Mouse (Mus musculus): ENCODE measurements around the gene Fam129c.
A peak's percentile ranks its signal among the peaks of the same experiment; 100 is the strongest.

Gene Fam129c

DNA sequence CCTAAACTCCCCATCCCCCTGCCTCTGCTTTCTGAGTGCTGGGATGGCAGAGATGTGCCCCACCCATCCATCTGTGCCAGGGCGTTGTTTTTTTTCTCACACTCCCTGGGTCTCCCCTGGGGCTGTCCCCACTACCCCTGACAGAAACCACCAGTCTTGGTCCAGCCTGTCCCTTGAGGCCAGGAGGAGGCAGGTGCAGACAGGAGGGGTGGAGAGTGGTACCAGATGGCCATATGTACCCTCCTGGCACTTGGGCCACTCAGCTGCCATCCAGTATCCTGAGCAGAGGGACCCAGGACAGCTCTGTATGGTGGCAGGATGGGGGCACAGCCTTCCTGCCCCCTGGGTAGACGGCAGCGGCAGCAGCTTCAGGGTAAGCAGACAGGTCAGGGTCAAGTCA lies at the start of gene Fam129c:
Gene Fam129c (plus strand): TSS at position 198 of the 400 bp plus-strand sequence.
- peak; percentile 39 to 53 for DNase-seq

DNA sequence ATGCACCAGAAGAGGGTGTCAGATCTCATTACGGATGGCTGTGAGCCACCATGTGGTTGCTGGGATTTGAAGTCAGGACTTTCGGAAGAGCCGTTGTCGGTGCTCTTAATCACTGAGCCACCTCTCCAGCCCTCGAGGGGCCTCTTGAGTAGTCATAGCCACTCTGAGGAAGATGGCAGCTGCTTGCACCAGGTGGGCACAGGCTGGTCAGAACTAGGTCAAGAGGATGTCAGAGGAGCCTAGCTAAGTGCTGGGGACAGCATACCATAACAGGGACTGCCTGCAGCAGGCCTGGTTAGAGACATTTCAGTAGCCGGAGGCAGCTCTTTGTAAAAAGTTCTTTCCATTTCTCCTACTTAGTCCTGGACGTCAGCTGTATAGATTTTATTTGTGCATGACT lies 46.7 kb upstream of the Fam129c start:
- no peak for DNase-seq

DNA sequence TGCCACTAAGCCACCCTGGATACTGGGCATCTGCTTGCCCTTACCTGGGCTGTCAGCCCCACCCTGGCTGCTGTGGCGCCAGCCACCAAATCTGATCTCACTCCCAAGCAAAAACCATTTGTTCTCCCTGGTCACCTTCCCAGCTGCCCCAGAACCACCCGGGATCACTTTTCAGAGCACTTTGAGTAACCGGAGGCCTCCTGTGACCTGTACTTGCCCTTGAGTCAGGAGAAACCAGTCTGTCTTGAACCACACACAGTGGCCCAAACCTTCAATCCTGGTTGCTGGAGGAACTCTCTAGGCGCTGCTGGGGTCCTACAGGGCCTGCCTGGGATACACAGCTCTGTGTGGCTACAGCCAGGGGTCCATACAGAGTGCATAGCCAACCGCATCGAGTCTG lies 44.7 kb upstream of the Fam129c start:
- DNase-seq, result no peak

DNA sequence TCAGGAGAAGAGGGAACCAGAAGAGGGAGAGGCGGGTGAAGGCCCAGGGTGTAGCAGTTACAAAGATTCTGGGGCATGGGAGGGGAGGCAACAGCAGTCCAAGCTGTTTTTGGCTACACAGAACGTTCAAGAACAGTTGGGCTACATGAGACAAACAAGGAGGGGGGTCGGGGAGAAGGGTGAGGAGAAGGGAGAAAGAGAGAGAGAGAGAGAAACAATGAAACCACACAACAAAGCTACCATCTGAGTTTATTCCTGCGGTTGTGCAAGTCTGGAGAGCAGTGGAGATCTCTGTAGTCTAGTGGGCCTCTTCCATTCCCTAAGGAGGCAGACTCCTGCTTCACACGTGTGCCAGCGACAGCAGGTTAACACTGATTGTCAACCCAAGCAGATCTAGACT lies 43.4 kb upstream of the Fam129c start:
- no peak for DNase-seq

DNA sequence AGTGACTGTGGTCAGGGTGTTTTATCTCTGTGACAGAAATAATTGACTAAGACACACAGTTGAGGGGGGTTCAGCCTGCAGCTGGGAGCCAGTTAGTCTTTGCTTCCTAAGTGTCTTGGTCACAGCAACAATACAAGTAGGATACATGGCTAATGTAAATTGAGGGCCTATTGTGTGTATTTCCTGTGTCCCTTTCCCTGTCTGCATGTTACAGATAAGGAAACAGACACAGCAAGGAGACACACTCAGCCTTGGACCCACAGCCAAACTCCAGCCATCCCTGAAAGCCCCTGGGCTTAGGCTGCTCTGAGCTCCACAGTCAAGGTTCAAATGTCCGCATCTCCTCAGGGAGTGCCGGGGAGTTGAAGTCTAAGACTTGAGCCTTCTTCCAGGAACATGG lies 42.8 kb upstream of the Fam129c start:
- no peak for DNase-seq

DNA sequence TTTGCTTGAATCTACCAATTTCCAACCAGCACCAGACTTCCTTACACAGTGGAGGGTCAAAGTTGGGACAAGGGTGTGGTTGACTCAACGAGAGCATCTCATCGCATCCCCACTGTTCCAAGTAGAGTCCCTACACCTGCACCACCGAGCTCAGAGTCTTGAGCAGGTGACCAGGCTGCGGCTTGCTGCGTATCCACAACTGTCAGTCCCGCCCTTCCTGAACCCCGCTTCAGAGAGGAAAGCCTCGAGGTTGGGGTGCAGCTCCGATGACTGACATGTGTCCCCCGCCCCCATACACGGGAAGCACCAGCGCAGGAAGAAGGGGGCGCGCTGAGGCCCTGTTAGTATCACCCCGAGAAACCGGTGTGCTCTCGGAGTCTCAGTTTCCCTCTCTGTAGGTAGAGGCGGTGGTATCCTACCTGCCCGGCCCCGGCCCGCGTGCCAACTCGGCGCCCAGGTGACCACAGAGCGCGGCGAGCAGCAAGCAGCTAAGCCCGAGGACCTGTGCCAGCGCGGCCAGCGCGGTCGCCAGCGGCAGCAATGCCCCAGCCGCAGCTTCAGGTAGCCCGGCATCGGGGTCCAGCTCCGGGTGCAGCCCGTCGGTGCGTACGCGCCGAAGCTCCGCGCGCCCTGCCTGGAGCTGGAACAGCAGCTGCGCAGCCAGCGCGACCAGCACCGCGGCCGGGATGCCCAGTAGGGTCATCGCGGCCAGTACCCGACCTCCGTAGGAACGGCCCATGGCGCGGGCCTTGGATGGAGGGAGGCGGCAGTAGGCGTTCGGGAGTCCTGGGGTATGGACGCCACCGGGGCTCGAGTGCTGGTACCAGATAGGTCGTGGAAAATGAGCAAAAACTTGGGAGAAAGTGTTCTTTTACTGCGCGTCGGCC lies 39.1 kb upstream of the Fam129c start, which contains the start of gene Tmem221:
Gene Tmem221 (minus strand): TSS at position 801 of the 887 bp plus-strand sequence.
- DNase-seq, result peak in 1 of 2 experiments; percentile 22

DNA sequence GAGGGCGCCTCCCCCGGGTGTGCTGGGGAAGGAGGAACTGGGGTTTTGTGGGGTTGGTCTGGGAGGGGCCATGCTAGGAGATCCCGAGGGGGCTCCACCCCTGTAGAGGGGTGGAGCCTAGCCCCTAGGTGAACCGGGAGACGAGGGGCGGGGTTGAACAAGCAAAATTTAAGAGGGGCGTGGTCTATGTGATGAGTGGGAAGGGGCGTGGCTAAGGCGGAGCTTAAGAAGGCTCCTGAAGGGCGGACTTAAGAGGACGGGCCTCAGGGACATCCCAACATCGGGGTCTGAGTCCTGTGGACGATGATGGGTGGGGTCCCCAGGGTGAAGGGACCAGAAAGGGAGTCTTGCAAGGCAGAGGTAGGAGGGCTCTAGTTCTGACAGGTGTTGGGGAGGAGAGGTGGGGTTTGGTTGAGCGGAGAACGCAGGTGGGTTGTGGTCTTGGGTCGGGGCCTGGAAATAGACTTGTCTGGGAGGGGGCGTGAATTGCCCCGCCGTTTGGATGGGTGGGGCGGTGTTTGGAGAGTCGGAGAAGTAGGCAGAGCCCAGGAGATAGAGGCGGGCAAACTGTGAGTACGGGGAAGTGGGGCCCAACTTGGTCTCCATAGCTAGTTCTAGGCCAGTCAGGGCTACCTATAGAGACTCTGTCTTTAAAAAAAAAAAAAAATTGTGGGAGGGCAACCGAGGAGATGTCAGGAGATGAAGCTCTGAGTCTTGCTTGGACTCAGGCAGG lies 38.3 kb upstream of the Fam129c start:
- DNase-seq, result peak; percentile 64 to 72

DNA sequence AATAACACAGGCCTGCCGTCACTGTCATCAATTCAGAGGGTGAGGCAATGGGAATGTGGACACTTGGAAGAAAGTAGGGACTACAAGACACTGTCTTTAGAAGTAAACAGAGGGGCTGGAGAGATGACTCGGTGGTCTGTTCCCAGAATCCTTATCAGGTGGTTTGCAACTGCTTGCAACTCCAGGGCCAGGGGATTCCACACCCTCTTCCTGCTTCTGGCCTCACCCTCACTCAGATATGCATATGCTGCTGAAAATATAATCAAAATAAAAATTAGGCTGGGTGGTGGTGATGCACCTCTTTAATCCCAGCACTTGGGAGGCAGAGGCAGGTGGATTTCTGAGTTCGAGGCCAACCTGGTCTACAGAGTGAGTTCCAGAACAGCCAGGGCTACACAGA lies 37.4 kb upstream of the Fam129c start:
- DNase-seq, result no peak

DNA sequence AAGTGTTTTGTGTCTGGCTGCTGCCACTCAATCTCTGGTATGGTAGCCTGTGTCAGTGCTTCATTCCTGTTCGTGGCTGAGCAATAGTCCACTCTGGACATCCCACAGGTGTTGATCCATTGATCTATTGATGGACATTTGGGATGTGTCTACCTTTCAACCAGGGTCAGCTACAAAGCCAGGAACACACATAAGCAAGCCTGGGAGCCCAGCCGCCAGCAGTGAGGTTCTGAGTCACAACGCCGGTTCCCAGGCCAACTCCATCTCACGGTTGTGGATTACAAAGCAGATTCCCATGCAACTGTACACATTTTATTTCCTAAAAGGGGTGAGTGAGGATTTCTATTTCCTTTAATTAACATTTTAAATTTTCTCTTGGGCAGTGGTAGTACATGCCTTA lies 36.7 kb upstream of the Fam129c start:
- no peak for DNase-seq

DNA sequence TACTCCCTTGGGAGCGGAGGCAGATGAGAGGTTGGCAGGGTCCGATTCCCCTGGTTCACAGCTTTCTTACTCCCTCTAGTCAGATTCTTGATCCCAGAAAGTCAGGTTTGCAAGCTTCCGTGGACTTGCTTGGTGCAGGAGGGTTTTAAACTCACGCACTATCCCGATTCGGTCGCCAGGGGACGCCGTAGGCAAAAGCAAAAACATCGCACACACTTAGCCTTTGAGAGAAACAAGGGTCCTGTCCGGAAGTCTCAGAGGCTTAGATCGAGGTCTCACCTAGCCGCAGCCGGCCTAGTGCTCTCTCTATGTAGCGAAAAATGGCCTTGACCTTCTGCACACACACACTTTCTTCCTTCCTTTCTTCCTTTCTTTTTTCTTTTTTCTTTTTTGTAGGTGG lies 36.0 kb upstream of the Fam129c start:
- peak; percentile 49 to 69 for DNase-seq

DNA sequence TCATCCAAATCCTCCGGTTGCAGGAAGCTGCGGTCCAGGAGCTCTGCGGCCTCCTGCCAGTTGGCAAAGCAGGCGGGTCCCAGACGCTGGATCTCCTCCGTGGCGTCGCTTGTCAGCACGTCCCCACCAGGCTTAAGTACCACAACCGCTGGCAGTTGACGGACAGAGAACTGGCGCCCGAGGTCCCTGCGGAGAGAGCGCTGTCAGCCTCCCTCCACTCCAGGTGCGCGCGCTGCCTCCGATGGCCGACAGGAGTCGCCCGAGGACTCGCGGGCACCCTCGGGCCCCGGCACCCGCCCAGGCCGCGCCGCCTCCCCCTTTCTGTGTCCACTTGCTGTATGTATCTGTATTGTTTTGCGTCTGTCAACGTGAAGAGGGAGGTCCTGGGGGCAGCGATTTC lies 34.7 kb upstream of the Fam129c start:
- peak; percentile 68 to 88 for DNase-seq

DNA sequence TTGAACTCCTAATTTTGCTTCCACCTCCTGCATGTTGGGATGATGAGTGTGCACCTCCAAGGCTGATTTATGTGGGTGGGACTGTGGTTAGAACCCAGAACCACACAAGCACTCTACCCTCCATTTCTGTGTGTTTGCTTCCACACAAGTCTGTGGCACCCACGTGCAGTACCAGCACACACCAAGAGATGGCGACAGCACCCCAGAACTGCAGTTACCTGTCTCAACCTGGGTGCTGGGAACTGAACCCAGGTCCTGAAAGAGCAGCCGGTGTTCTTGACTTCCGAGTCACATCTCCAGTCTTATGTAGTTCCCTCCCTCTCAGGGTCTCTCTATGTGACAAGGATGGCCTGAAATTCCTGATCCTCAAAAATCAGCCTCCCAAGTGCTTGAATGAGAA lies 33.5 kb upstream of the Fam129c start:
- no peak for DNase-seq

DNA sequence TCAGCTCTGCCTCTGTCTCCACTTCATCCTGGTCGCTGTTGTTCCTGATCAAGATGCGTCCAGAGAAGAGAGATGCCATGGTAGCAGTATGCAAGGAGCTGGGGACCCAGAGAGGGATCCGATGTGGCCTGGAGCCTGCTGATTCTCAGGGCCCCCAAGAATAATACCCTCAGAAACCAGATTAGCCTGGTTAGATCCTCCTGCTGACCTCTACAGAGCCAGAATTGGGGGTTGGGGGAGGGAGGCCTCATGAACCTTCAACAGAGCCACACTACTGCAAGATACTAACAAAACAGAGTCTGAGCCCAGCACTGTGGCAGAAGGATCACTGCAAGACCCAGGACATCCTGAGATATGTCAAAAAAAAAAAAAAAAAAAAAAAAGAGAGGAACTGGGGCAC lies 30.9 kb upstream of the Fam129c start, which contains the start of gene Nxnl1:
Gene Nxnl1 (minus strand): TSS at position 101 of the 400 bp plus-strand sequence.
- no peak for DNase-seq

DNA sequence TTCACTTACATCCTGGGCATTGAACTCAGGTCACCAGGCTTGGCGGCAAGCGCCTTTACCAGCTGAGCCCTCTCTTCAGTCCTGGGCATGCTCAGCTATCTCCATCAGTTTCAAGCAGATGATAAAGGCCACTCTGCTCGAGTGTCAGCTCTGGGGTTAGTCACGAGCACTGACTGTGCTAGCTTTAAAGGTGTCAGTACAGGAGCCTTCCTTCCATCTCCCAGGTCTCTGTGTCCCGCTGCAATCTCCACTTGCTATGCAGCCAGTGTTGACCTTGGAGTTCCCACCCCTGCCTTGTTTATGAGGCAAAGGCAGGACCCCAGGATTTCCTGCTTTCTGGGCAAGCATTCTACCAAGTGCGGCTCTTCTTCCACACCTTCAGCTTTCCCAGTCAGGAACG lies 29.9 kb upstream of the Fam129c start:
- no peak for DNase-seq

DNA sequence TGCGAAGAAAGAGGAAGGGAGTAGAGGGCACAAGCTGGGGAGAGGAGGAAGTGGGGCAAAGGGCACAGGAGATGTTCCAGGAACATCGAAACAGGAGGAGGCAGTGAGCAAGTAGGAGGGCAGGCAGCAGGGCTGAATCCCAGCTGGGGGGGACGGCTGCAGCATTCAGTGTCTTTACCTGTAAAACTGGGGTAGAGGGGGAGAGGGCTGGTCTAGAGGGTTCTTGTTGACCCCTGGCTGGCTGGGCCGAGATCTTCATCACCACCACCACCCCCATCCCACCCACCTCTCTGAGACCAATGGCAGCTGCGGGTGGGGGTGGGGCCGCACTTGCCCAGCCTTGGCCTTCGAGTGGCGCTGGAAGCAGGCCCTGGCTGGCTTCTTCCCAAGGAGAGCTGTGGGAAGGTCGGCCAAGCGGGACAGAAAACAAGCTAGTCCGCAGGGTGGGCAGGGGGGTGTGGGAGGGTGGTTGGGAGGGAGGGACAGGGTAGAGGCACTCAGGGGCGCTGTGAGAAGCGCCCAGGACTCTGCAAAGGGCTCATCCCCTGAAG lies 29.0 kb upstream of the Fam129c start, which contains the start of gene Slc27a1:
Gene Slc27a1 (plus strand): TSS at position 496 of the 551 bp plus-strand sequence.
- DNase-seq, result peak in 1 of 2 experiments; percentile 16

DNA sequence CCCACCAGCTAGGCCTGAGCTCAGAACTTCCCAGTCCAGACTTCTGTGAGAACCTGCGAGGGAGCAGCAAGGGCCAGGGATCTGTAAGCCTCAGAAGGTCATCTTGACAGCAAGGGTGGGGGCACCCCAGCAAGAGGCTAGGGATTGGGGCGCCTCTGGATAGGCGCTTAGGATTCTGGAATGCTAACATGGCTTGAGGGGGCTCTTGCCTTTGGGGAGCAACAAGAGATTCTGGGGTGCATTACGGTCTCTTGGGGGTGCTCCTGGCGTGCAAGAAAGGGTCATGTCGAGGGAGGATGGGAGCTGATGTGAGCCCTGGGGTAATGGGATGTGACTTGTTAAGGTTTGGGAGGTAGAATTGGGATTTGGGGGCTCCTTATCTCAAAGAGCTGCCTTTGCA lies 28.5 kb upstream of the Fam129c start:
- DNase-seq, result no peak

DNA sequence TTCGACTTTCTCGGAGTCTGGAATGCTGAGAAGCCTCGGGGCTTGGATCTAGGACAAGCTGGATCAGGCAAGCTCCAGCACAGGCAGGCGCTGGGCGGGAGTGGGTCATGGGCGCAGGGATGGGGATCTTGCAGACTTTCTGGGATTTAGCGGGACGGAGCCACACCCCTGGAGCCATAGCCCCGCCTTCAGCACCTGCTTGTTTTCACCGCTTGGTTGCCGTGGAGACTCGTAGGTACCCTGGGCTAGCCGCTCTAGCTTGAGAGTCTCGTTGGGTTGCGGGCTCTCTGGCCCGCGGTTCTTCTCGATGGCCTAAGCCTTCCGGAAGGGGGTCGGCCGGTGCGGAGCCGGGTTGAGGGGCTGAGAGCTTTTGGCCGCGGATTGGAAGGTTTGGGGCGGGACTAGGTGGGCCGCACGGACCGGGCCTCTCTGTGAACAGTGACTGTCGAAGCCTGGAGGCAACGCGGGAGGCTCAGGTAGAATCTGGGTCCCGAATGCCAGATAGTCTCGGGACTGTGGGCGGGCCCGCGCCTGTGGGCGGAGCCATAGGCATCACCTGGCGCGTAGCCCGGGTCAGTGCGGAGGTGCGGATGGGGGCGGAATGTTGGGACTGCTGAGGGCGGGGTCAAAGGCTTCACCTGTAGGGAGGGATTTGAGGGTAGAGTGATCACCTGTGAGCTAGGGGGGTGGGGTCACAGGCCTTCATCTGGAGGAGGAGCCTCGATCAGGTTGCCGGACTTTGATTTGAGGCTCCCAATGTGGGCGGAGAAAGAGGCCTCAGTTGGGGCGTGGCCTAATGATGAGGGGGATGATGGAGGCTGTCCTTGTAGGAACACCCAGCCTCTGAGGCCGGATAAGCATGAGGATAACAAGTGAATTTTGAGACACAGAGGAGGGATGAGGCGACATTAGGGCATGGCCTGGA lies 27.8 kb upstream of the Fam129c start:
- peak; percentile 67 to 75 for DNase-seq

DNA sequence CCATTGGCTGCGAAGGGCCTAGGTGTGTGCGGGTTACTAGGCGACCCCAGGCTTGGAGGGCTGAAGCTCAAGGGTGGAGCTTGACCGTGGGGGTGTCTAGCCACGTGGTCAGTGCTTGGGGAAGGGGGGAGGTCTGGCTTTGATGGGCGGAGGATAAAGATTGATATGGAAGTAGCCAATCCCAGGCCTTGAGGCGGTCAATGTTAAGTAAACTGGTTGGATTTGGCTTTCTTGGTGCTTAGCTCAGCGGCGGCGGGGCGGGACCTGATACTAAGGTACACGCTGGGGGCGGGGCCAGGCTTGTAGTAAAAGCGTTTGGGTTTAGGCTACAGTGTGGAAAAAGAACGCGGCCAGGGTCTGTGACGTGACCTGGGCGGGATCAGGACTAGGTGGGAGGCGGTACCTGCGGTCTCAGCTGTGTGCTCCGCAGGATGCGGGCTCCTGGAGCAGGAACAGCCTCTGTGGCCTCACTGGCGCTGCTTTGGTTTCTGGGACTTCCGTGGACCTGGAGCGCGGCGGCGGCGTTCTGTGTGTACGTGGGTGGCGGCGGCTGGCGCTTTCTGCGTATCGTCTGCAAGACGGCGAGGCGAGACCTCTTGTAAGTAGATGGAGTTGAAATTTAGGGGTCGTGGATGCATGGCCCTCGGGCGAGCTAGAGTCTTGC lies 27.0 kb upstream of the Fam129c start:
- peak; percentile 77 to 86 for DNase-seq

DNA sequence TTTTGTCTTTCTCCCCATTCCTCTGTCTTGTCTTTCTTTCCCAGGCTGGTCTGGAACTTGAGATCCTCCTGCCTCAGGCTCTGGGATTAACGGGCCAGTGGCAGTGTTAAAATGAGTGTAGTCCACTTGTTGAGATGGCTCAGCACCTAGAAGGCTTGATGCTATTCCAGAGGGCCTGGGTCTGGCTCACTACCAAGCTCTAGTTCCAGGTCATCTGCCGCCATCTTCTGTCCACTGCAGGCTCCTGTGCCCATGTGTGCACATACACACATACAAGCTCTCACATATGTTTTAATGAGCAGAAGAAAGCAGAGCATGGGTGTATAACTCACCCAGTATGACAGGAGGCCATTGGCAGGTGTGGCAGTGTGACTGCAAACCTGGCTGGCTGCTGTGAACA lies 25.4 kb upstream of the Fam129c start:
- no peak for DNase-seq

DNA sequence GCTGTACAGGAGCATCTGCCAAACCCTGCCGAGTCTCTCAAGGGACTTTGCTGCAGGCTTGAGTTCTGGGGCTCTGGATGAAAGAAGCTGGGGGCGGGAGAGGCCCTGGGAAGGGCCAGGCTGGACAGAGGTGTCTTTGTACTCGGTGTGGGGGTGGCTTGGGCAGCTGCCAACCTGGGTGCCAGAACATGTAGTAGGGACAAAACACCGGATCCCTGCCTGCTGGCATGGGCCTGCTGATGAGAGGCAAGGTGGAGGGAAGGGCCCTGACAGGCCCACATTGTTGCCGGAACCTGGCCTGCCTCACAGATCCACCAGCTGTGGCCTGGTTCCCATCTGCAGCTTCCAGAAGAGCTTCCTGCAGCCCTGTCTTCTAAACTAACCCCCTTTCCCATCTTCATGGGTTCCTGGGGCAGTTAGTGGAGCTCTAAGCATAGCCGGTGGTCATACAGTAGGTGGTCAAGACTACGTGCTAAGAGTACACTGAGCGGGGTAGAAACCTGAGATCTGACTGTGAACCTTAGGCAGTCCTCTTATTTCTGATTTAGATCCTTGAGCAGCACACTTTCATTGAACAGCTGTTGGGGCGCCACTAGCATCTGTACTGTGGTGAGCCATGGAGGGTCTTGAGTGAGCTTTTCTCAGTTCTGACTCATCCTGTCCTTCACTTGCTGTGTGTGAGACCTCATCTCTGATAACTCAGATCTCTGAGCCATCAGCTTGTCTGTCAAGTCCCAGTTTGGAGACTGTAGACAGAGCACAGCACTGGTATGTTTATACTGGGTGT lies 24.4 kb upstream of the Fam129c start:
- DNase-seq, result no peak

DNA sequence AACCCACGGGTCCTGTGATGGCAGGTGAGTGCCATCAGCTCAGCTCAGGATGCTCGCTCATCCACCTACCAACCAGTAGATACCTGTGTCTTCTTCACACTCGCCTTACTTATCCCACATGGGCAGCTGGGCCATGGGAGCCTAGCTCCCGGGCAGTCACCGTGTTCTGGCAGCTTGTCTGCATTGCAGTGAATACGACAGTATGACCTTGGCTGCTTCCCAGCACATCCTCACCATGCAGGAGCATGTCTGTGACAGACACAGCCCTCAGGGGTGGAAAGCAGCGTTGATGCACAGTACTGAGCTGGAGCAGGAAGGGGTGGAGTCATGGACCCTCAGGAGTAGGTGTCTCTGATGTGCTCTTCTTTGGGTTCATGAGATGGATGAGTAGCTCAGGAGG lies 23.0 kb upstream of the Fam129c start:
- no peak for DNase-seq
